Mouse (Mus musculus) lung, postnatal 4 days (tissue): ENCODE measurements around the gene Nxph4.

Experiments used
- DNase-seq, 2 experiments: peaks; one replicate each; pipeline ENCODE4 v3.0.0; 2021

Gene Nxph4

GRCm38 (mm10) chr10:127514764-127515163 lies 19.6 kb downstream of the Nxph4 start, which contains the start of gene Ndufa4l2:
TSS of gene Ndufa4l2 (plus strand) at chr10:127514967.
- DNase-seq = peak in 1 of 2 experiments; percentile 57

GRCm38 (mm10) chr10:127514111-127514698 lies 20.2 kb downstream of the Nxph4 start:
- no peak for DNase-seq

- no peak for DNase-seq
Observed at GRCm38 (mm10) chr10:127513501-127514091, 20.8 kb downstream of the Nxph4 start.

DNA sequence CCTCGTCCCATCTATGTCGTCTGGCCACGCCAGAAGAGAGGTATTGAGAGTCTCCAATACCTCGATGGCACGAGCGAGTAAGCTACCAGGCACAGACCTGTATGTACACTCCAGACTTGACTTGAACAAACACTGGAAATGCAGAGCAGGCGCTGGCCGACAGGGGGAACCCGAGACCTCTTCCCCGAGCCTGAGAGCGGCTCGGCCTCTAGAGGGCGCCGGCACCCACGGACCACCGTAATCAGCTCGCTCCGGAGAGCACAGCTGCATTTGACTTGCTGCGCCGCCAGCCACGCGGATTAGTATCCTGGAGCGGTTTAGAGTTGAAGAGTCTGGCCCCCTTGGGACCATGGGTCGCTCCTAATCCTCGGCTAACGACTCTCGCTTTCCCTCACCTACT lies 21.5 kb downstream of the Nxph4 start:
- peak; percentile 92 to 95 for DNase-seq

DNA sequence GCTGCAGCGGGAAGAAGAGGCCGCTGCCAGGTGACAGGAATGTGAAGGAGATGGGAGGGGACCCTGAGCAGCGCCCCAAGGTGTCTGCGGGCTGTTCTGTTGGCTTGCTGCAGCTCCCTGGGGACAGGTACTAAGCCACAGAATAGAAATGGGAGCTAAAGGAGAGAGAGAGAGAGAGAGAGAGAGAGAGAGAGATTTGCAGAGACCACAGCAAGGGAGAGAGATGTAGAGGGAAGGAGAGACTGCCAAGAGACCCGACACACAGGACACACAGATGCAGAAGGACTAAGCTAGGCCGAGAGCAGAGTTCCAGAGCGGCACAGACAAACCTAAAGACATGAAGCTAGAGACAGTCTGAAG lies 22.1 kb downstream of the Nxph4 start:
- no peak for DNase-seq

GRCm38 (mm10) chr10:127511634-127512306 lies 22.6 kb downstream of the Nxph4 start:
- no peak for DNase-seq

- DNase-seq = no peak
Observed at GRCm38 (mm10) chr10:127510895-127511617, 23.3 kb downstream of the Nxph4 start.

- DNase-seq = no peak
Observed at GRCm38 (mm10) chr10:127509837-127510701, 24.3 kb downstream of the Nxph4 start.

GRCm38 (mm10) chr10:127509051-127509836 lies 25.1 kb downstream of the Nxph4 start:
- DNase-seq = peak; percentile 78 to 90

- peak; percentile 80 to 85 for DNase-seq
Observed at GRCm38 (mm10) chr10:127508239-127508638, 26.1 kb downstream of the Nxph4 start.

- DNase-seq = no peak
Observed at GRCm38 (mm10) chr10:127500894-127501893, 33.2 kb downstream of the Nxph4 start, which contains the start of gene Stac3. TSS of gene Stac3 (plus strand) at chr10:127501686.

DNA sequence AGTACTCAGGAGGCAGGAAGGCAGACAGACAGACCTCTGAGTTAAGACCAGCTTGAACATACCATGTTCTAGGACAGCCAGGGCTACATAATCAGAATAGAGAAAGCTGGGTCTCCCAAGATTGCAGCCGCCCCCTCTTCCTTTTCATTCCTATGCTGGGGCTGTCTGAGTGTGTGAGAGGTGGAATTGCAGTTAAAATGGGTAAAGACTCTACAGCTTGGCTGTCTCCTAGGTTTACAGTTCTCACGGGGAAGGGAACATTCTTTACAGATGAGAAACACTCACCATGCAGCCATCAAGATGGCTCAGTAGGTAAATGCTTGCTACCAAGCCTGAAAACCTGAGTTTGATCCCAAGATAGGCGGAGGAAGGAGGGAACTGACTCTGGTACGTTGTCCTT lies 34.3 kb downstream of the Nxph4 start:
- DNase-seq = no peak

DNA sequence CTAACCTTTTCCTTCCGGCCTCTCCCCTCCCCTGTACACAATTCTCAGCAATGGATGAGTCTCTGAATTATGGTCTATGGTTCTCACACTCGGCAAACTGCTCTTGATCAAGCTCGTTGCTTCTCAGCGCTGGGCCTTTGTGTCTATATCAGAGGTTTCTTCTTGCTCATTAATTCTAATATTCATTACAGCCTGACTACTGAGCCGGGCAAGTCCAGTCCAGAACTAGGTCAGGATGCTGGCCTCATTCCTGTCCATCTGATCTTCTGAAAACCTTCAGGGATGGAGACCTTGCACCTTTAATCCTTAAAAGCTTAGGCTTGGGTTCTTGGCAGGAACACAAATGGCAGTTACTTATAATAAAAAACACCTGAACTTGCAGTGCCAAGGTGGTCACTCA lies 34.8 kb downstream of the Nxph4 start:
- DNase-seq = no peak

DNA sequence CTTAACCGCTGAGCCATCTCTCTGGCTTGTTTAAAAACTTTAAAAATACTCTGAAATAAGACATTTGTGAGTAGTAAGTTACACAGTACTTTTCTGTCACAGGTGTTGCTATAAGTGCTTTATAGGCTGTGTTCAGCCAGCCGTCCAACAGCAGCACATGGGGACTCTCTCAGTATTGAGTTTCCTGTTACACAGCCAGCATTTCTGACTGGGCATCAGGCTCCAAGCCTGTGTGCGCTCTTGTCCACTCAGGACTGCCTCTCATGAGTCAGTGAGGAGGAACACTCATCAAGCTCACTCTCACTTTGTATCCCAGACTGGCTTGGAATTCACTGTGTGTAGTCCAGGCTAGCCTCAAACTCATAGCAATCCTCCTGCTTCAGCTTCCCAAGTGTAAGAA lies 38.2 kb downstream of the Nxph4 start:
- DNase-seq = no peak

DNA sequence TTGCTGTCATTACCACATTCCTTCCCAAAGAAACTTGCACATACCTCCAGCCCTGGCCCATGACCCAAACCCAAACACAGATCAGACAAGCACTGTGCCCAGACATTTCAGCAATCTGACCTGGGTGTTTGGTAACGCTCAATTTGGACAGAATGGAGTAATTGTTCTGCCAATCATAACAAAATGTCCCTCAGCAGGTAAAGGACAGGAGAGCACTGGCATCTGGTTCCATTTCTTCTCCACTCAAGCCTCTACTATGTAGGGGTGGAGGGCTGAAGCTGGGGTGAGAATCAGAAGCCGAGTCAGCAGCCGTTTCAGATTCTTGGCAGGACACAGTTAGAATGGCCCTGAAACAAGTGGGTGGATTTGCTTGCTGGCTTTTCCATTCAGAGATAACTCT lies 42.2 kb downstream of the Nxph4 start:
- no peak for DNase-seq

DNA sequence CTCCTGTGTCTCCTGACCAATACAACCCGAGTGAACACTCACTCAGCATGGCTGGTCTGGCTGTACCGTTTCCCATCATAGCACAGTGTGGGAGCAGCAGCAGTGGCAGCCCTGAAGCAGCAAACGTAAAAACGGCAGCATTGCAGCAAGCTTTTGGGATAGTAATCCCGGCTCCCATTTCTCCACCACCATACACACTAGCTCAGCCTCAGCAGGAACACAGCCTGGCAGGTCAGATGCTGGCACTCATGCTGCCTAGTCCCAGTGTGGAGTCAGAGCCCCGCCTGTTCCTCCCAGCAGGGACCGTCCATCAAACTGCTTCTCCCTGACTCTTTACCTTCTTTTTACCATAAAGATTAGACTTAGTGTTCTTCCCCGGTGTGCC lies 43.2 kb downstream of the Nxph4 start:
- no peak for DNase-seq

GRCm38 (mm10) chr10:127490160-127491127 lies 43.9 kb downstream of the Nxph4 start:
- no peak for DNase-seq

DNA sequence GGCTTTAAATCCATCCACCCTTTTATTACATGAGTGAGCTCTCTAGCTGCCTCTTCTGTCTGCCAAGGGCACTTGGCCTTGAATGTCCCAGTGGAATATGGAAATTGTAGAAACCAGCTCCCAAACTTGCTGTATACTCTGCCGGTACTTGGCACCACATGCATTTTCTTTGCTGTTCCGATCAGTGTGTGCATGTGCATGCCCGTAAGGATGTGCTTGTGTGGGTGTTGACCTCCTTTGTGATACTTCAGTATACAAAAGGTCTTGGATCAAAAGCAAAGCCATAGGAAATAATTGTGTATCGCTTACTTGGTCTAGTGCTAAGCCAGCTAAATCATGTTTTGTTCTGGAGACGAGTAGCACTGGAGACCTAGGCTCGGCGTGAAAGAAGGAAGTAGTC lies 45.5 kb downstream of the Nxph4 start:
- DNase-seq = no peak

DNA sequence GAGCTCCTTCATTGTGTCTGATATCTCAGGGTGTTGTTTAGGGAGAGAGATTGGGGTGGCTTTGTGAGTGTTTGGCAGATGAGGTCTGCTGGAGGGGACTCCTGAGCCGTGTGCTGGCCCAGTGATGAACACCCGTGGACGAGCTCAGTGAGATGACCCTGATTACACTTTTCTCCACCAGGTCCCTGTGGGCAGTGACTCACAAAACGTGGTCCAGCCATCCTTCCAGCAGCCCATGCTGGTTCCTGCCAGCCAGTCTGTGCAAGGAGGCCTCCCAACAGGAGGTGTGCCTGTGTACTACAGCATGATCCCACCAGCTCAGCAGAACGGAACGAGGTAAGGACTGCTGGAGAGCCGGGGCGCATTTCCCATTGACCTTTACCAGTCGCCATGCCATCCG lies 49.1 kb downstream of the Nxph4 start:
- no peak for DNase-seq
